Mouse (Mus musculus): Measurements from ENCODE around the gene Chadl.

GRCm38 (mm10) chr15:81729241-81729791 lies 32.2 kb upstream of the Chadl start:
- TF ChIP-seq CTCF (conservative IDR thresholded peaks at IDR 0.05; ENCODE audit: low read length) (no peak), POU5F1 (IDR thresholded peaks at IDR 0.05; ENCODE audit: borderline replicate concordance, low read length) (no peak), NANOG (IDR thresholded peaks at IDR 0.05; ENCODE audit: borderline replicate concordance, low read length) (no peak)
